Mouse (Mus musculus): Measurements from ENCODE around the gene Actg1. TPM values are rescaled to one million over a fixed set of nuclear protein-coding genes. Genes with fewer than 3 reads are reported as not detected.

Actg1 gene
- polyA plus RNA-seq, 1 experiment from 2014 or later = 4,299 TPM

DNA sequence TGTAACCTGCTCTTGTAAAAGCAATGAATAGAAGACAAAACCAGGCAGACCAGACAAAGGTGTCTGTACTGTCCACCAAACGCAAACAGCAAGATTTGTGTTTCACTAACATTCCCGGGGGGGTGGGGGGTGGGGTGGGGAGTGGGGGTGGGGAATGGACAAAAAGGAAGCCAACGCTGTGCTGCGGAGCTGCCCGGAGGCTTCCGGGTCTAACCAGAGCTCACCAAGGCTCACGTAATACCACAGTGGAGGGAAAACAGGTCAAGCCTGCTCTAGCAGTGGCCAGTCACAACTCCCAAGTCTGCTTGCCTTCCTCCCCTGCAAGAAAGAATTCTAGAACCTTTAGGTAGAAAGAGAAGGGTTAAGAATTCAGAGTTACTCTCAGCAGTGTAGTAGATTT, 30.9 kb downstream of the Actg1 start:
- H3K27me3 ChIP-seq (ENCODE audit: control insufficient read depth, insufficient read depth, low read depth, low read length) = no peaks in the 10 kb centered on the region
- H3K9ac ChIP-seq (ENCODE audit: low read depth, low read length) = 0 out of 2 replicates have a peak overlapping the region, but pooled peaks have one; percentile 75
- no peaks in the 10 kb centered on the region for H3K9me3 ChIP-seq (replicated peaks; ENCODE audit: control insufficient read depth, low read length, poor library complexity, severe bottlenecking)
- peaks cover 26% of the 10 kb centered on the region for H3K4me1 ChIP-seq (ENCODE audit: control insufficient read depth, insufficient read depth, low read length)
- H3K4me2 ChIP-seq (ENCODE audit: low read length) = peak overlapping the region; percentile 85
- H3K4me3 ChIP-seq (ENCODE audit: low read depth, low read length) = no peak overlapping the region; the same call in 1 of the 2 replicates
- H3K36me3 ChIP-seq (ENCODE audit: control insufficient read depth, insufficient read depth, low read length) = no peaks in the 10 kb centered on the region
- no peak for ATAC-seq
- WGBS = 66% methylated on average over 7 of the region's 7 CpGs
- peak overlapping the region; percentile 90 for H3K27ac ChIP-seq (ENCODE audit: low read length)

DNA sequence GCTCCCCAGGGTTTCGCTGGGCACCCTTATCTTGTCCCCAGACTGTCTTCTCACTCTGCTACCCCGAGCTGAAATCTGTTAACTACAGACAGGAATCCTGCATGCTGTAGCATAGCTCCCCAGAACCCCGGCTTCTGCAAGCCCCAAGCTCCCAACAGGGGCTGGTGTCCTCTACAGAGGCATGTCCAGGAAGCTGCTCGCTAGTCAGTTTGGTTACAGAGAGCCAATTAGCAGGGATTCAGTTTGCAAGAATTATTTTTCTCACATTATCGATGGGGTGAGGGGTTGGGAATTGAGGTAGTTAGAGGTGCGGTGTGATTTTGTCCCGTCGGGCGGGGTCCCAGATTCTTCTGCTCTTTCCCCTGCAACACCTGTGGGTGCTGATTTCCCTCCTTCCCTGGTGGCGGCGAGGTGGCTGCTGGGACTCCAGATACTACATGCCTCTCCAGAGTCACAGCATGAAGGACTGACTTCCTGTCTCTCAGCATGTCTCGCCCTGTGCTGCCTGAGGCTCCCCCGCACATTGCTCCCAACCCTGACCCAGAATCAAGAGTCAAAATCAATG, 31.6 kb downstream of the Actg1 start:
- Histone ChIP-seq H3K4me2 (ENCODE audit: low read length) (peak overlapping the region; percentile 85), H3K4me3 (ENCODE audit: low read depth, low read length) (peak overlapping the region; percentile 45), H3K27ac (ENCODE audit: low read length) (peak overlapping the region; percentile 90), H3K36me3 (ENCODE audit: control insufficient read depth, insufficient read depth, low read length) (no peaks in the 10 kb centered on the region), H3K9me3 (replicated peaks; ENCODE audit: control insufficient read depth, low read length, poor library complexity, severe bottlenecking) (no peaks in the 10 kb centered on the region), H3K4me1 (ENCODE audit: control insufficient read depth, insufficient read depth, low read length) (peaks cover 28% of the 10 kb centered on the region), H3K9ac (ENCODE audit: low read depth, low read length) (peak overlapping the region; percentile 75), H3K27me3 (ENCODE audit: control insufficient read depth, insufficient read depth, low read depth, low read length) (no peaks in the 10 kb centered on the region)
- 17% methylated on average over 13 of the region's 13 CpGs for WGBS
- peak; percentile 29 for ATAC-seq

DNA sequence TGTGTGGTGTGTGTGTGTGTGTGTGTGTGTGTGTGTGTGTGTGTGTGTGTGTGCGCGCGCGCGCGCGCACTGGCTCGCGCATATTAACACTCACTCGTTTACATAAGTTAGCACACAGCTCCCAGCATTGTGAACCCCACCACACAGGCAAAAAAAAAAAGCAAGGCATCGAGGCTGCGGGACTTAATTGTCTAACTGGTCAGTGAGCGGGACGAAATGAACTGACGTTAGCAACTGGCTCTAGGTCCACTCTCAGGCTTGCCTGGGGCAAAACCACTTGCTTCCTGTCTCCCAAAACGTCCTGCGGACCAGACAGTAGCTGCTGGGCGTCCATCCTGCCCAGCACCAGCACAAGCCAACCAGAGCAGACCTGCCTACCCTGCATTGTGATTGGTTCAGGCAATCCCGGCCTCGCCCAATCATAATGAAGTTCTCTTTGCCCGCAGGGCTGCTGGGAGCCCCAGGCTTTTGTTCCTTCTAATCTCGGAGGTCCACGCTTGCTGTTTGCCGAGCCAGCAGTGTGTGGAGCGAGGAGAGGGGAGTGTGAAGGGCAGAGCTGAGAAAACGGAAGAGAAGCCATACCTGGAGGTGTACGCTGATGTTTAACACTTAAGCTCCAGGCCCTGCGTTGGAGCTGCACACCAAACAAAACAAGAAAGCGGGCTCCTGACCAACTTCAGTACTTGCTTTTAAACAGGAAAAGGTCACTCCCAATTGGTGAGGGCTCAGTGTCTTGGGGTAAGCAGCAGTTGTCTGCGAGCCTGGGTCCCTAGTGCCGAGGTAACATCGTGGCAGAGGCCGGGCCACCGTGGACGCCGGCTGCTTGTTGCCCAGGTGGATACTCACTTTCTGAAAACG, 32.3 kb downstream of the Actg1 start:
- 5% methylated on average over 37 of the region's 37 CpGs for WGBS
- no peaks in the 10 kb centered on the region for H3K9me3 ChIP-seq (replicated peaks; ENCODE audit: control insufficient read depth, low read length, poor library complexity, severe bottlenecking)
- peak; percentile 96 for ATAC-seq

DNA sequence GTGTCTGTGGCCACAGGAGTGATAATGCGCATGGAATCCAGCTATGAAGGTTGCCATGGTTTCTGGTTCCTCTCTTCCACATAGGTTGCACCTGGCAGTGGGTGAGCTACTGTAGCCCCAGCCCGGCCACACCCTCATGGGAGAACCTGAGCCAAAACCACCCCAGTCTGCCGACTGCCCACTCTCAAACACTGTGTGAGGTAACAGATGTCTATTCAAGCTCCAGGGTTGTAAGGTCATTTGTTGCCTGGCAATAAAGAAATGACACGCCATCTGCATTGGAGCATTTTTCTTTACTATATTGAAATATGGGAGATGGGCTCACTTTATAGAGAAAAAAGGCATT, 33.0 kb downstream of the Actg1 start:
- 15% methylated on average over 4 of the region's 4 CpGs for WGBS
- peak overlapping the region; percentile 85 for H3K4me2 ChIP-seq (ENCODE audit: low read length)

More for the DNA sequence above, 32.3 kb downstream of the Actg1 start:
- peak overlapping the region; percentile 45 for H3K4me3 ChIP-seq (ENCODE audit: low read depth, low read length)
- H3K9ac ChIP-seq (ENCODE audit: low read depth, low read length) = peak overlapping the region; percentile 75
- peak overlapping the region; percentile 85 for H3K4me2 ChIP-seq (ENCODE audit: low read length)
- H3K4me1 ChIP-seq (ENCODE audit: control insufficient read depth, insufficient read depth, low read length) = peaks cover 35% of the 10 kb centered on the region
- peak overlapping the region; percentile 90 for H3K27ac ChIP-seq (ENCODE audit: low read length)
- H3K27me3 ChIP-seq (ENCODE audit: control insufficient read depth, insufficient read depth, low read depth, low read length) = no peaks in the 10 kb centered on the region
- H3K36me3 ChIP-seq (ENCODE audit: control insufficient read depth, insufficient read depth, low read length) = no peaks in the 10 kb centered on the region

DNA sequence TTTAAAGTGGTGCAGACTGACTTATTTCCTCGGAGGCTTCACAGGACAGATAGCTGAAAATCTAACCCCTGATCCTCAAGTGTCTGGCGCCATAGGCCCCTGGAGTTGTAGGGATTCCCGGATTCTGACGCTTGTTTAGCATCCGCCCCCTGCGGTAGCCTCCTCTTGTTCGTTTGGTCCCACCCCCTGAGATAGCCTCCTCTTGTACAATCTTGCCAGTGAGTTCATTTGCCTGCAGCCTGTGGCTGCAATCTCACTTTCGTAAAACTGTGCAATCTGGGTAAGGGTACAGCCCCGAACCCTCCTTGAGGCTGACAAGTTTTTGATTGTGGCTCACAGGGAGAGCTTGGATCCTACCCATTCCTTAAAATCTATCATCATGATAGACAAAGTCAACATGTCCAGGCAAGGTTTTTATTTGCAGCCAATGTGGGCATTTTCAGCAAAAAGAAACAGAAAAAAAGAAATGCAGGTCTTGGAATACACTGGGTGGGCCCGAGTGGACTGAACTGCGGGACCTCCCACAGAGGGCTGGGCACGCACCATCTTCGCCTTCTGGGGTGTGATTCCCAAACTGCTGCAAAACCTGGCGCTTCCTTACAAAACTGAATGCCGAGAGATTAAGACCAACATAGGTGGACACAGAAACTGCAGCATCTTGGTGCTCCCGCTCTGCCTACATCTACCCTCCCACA, 33.5 kb downstream of the Actg1 start:
- H3K27me3 ChIP-seq (ENCODE audit: control insufficient read depth, insufficient read depth, low read depth, low read length) = no peaks in the 10 kb centered on the region
- H3K36me3 ChIP-seq (ENCODE audit: control insufficient read depth, insufficient read depth, low read length) = no peaks in the 10 kb centered on the region
- H3K27ac ChIP-seq (ENCODE audit: low read length) = peak overlapping the region; percentile 90
- no peaks in the 10 kb centered on the region for H3K9me3 ChIP-seq (replicated peaks; ENCODE audit: control insufficient read depth, low read length, poor library complexity, severe bottlenecking)
- peaks cover 39% of the 10 kb centered on the region for H3K4me1 ChIP-seq (ENCODE audit: control insufficient read depth, insufficient read depth, low read length)
- peak overlapping the region; percentile 45; the same call in 1 of the 2 replicates for H3K4me3 ChIP-seq (ENCODE audit: low read depth, low read length)
- 32% methylated on average over 16 of the region's 16 CpGs for WGBS
- H3K9ac ChIP-seq (ENCODE audit: low read depth, low read length) = peak overlapping the region; percentile 10
- peak overlapping the region; percentile 85 for H3K4me2 ChIP-seq (ENCODE audit: low read length)
- no peak for ATAC-seq

More for the DNA sequence above, 33.0 kb downstream of the Actg1 start:
- H3K27ac ChIP-seq (ENCODE audit: low read length) = peak overlapping the region; percentile 90
- H3K4me1 ChIP-seq (ENCODE audit: control insufficient read depth, insufficient read depth, low read length) = peaks cover 37% of the 10 kb centered on the region
- H3K9ac ChIP-seq (ENCODE audit: low read depth, low read length) = peak overlapping the region; percentile 10
- no peaks in the 10 kb centered on the region for H3K27me3 ChIP-seq (ENCODE audit: control insufficient read depth, insufficient read depth, low read depth, low read length)
- no peaks in the 10 kb centered on the region for H3K36me3 ChIP-seq (ENCODE audit: control insufficient read depth, insufficient read depth, low read length)
- no peaks in the 10 kb centered on the region for H3K9me3 ChIP-seq (replicated peaks; ENCODE audit: control insufficient read depth, low read length, poor library complexity, severe bottlenecking)
- peak; percentile 9; the same call in 1 of the 2 replicates for ATAC-seq
- H3K4me3 ChIP-seq (ENCODE audit: low read depth, low read length) = peak overlapping the region; percentile 45

DNA sequence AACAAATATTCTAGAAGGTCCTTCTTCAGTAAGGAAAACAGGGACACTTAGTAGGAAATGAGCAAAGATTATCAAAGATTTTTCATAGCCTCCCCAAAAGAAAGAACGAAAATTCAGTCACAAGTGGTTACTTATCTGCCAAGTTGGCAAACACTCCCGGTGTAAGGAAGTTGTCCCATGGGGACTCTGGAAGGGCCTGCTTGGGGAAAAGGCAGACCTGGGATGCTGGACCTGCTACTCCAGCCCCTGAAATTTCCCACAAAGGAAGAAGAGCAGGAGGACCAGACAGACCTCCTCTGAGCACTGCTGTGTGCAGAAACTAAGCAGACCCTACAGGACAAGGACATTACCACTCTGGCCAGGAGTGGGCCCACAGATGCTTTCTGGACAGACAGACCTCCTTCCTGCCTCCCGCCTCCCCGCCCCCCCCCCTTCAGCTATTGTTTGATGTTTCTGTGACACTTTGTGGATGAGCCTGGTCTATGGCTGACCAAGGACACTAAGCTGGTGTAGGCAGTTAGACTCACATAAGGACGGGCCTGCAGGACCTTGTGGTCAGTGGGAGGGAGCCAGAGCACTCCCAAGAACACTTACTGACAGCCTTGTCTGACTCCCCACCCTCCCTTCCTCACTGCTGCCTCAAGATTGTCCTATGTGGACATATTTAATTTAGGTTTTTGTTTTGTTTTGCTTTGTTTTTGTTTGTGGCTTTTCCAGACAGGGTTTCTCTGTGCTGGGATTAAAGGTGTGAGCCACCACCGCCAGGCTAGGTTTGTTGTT, 34.2 kb downstream of the Actg1 start:
- H3K9ac ChIP-seq (ENCODE audit: low read depth, low read length) = no peak overlapping the region
- no peak for ATAC-seq
- H3K4me1 ChIP-seq (ENCODE audit: control insufficient read depth, insufficient read depth, low read length) = peaks cover 39% of the 10 kb centered on the region
- H3K4me2 ChIP-seq (ENCODE audit: low read length) = no peak overlapping the region
- H3K27me3 ChIP-seq (ENCODE audit: control insufficient read depth, insufficient read depth, low read depth, low read length) = no peaks in the 10 kb centered on the region
- 47% methylated on average over 6 of the region's 6 CpGs for WGBS
- H3K27ac ChIP-seq (ENCODE audit: low read length) = peak overlapping the region; percentile 90
- no peaks in the 10 kb centered on the region for H3K9me3 ChIP-seq (replicated peaks; ENCODE audit: control insufficient read depth, low read length, poor library complexity, severe bottlenecking)
- no peak overlapping the region for H3K4me3 ChIP-seq (ENCODE audit: low read depth, low read length)
- no peaks in the 10 kb centered on the region for H3K36me3 ChIP-seq (ENCODE audit: control insufficient read depth, insufficient read depth, low read length)

DNA sequence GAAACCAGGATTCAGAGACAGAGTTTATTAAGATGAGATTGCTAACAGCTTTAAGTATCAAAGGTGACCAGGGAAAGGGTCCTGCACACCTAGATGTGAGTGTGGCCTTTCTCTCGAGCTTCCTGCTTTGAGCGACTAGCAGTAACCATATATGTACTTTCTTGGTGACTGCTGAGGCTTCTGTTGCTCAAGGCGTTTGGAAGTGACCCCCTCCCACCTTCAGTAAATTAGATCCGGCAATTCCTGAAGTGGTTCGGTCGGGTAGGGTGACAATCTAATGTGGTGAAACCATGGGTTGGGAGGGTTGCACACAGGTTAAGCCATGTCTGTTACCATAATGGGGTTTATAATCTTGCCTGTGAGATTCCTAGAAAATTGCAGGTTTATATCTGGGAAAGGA, 36.3 kb downstream of the Actg1 start:
- Histone ChIP-seq H3K27me3 (ENCODE audit: control insufficient read depth, insufficient read depth, low read depth, low read length) (no peaks in the 10 kb centered on the region), H3K4me1 (ENCODE audit: control insufficient read depth, insufficient read depth, low read length) (peaks cover 39% of the 10 kb centered on the region), H3K4me3 (ENCODE audit: low read depth, low read length) (no peak overlapping the region), H3K27ac (ENCODE audit: low read length) (peak overlapping the region; percentile 95; the same call in 1 of the 2 replicates), H3K4me2 (ENCODE audit: low read length) (no peak overlapping the region; the same call in 1 of the 2 replicates), H3K9me3 (replicated peaks; ENCODE audit: control insufficient read depth, low read length, poor library complexity, severe bottlenecking) (no peaks in the 10 kb centered on the region), H3K36me3 (ENCODE audit: control insufficient read depth, insufficient read depth, low read length) (no peaks in the 10 kb centered on the region), H3K9ac (ENCODE audit: low read depth, low read length) (no peak overlapping the region)
- ATAC-seq = no peak
- WGBS = 89% methylated on average over 6 of the region's 6 CpGs

DNA sequence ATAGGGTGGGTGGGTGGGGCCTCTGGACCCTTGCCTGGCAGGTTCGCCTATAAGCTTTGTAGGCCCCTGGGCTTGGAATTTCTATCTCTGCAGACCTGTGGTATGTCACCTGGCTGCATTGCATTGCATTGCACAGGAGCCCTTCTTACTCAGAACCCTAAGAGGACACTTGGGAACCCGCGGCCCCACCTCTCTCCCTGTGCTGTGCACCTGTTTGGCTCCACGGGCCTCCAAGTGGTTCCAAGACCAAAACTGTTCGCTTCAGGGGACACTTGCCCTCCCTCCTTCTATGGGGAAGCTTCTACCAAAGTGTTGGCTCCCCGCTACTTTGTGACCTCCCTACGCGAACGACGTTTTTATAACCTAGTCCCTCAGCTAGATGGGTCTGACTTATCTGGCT, 36.8 kb downstream of the Actg1 start:
- no peaks in the 10 kb centered on the region for H3K9me3 ChIP-seq (replicated peaks; ENCODE audit: control insufficient read depth, low read length, poor library complexity, severe bottlenecking)
- 49% methylated on average over 10 of the region's 10 CpGs for WGBS

More for the DNA sequence above, 36.8 kb downstream of the Actg1 start:
- Histone ChIP-seq H3K4me3 (ENCODE audit: low read depth, low read length) (peak overlapping the region; percentile 44), H3K9ac (ENCODE audit: low read depth, low read length) (peak overlapping the region; percentile 78), H3K4me1 (ENCODE audit: control insufficient read depth, insufficient read depth, low read length) (peaks cover 39% of the 10 kb centered on the region), H3K27me3 (ENCODE audit: control insufficient read depth, insufficient read depth, low read depth, low read length) (no peaks in the 10 kb centered on the region), H3K27ac (ENCODE audit: low read length) (peak overlapping the region; percentile 95), H3K4me2 (ENCODE audit: low read length) (peak overlapping the region; percentile 77), H3K36me3 (ENCODE audit: control insufficient read depth, insufficient read depth, low read length) (no peaks in the 10 kb centered on the region)
- no peak for ATAC-seq
